Mouse (Mus musculus): ENCODE measurements at regions not wholly inside any gene's neighbourhood (a gene's known extent, or its start where the extent isn't known, plus 50 kb on each side); places are given as distances from the start of the nearest gene placed in this dataset.
"Not testable (repeated sequence)": the region's sequence is repeated elsewhere in the genome, so short reads cannot be mapped to it uniquely, and the experiment has no call there.

GRCm38 (mm10) chr4:61998366-61998765, 55.6 kb downstream of the Mup20 start:
- dilution Hi-C loops (cut with MboI; ENCODE audit: extremely low pct_ligation_motif_present, extremely low pct_unique_long_range_greater_than_20kb, low sequenced_read_pairs) (no loop called here), in situ Hi-C loops (cut with MboI; ENCODE audit: low pct_ligation_motif_present, low pct_unique_long_range_greater_than_20kb, low sequenced_read_pairs) (no loop called here)
- Histone ChIP-seq H3K4me3 (replicated peaks in 1 of 3; ENCODE audit: low read depth in 2 of 3, low read length in 2 of 3, poor library complexity in 1 of 3) (no peak overlapping the region), H3K27ac (ENCODE audit: insufficient read depth, low read depth) (no peak overlapping the region), H3K27me3 (replicated peaks) (no peaks in the 10 kb centered on the region), H3K36me3 (replicated peaks in 1 of 2; ENCODE audit: control insufficient read depth in 1 of 2, insufficient read depth in 1 of 2, low read length in 1 of 2) (no peaks in the 10 kb centered on the region), H3K79me2 (replicated peaks; ENCODE audit: control insufficient read depth, extremely low read depth, insufficient read depth, poor library complexity, severe bottlenecking) (no peaks in the 10 kb centered on the region), H3K9ac (ENCODE audit: insufficient read depth, low read depth) (no peak overlapping the region), H3K9me3 (replicated peaks; ENCODE audit: low read length) (no peaks in the 10 kb centered on the region), H3K4me2 (ENCODE audit: insufficient read depth, low read depth, poor library complexity, severe bottlenecking) (no peak overlapping the region), H3K4me1 (ENCODE audit: control insufficient read depth in 1 of 2, insufficient read depth in 2 of 2) (no peaks in the 10 kb centered on the region)
- TF ChIP-seq ZNF384 (IDR thresholded peaks at IDR 0.05; ENCODE audit: low read depth, low read length) (peak; percentile 72), RAD21 (IDR thresholded peaks at IDR 0.05; ENCODE audit: low read depth, low read length) (peak; percentile 36), USF2 (conservative IDR thresholded peaks at IDR 0.05; ENCODE audit: low read depth, low read length) (no peak), CTCF (conservative IDR thresholded peaks at IDR 0.05 in 1 of 2, IDR thresholded peaks at IDR 0.05 in 1 of 2; ENCODE audit: low read depth in 2 of 2, low read length in 2 of 2) (peak; percentile 61 to 66)
- peak; percentile 33 for DNase-seq (ENCODE audit: extremely low read depth)

GRCm38 (mm10) chr4:61989941-61990340, 64.0 kb downstream of the Mup20 start:
- H3K27ac ChIP-seq (ENCODE audit: insufficient read depth, low read depth); H3K27me3 ChIP-seq (replicated peaks); H3K9ac ChIP-seq (ENCODE audit: insufficient read depth, low read depth); dilution Hi-C loops (cut with MboI; ENCODE audit: extremely low pct_ligation_motif_present, extremely low pct_unique_long_range_greater_than_20kb, low sequenced_read_pairs); H3K4me1 ChIP-seq (ENCODE audit: control insufficient read depth in 1 of 2, insufficient read depth in 2 of 2); H3K79me2 ChIP-seq (replicated peaks; ENCODE audit: control insufficient read depth, extremely low read depth, insufficient read depth, poor library complexity, severe bottlenecking); in situ Hi-C loops (cut with MboI; ENCODE audit: low pct_ligation_motif_present, low pct_unique_long_range_greater_than_20kb, low sequenced_read_pairs); H3K4me2 ChIP-seq (ENCODE audit: insufficient read depth, low read depth, poor library complexity, severe bottlenecking); DNase-seq (ENCODE audit: extremely low read depth); H3K36me3 ChIP-seq (replicated peaks in 1 of 2; ENCODE audit: control insufficient read depth in 1 of 2, insufficient read depth in 1 of 2, low read length in 1 of 2); H3K4me3 ChIP-seq (replicated peaks in 1 of 3; ENCODE audit: low read depth in 2 of 3, low read length in 2 of 3, poor library complexity in 1 of 3); H3K9me3 ChIP-seq (replicated peaks; ENCODE audit: low read length): not testable (repeated sequence)

- Histone ChIP-seq H3K36me3 (replicated peaks in 1 of 2; ENCODE audit: control insufficient read depth in 1 of 2, insufficient read depth in 1 of 2, low read length in 1 of 2) (no peaks in the 10 kb centered on the region), H3K4me3 (replicated peaks in 1 of 3; ENCODE audit: low read depth in 2 of 3, low read length in 2 of 3, poor library complexity in 1 of 3) (no peak overlapping the region), H3K79me2 (replicated peaks; ENCODE audit: control insufficient read depth, extremely low read depth, insufficient read depth, poor library complexity, severe bottlenecking) (no peaks in the 10 kb centered on the region), H3K4me2 (ENCODE audit: insufficient read depth, low read depth, poor library complexity, severe bottlenecking) (no peak overlapping the region), H3K27ac (ENCODE audit: insufficient read depth, low read depth) (no peak overlapping the region), H3K27me3 (replicated peaks) (no peaks in the 10 kb centered on the region), H3K4me1 (ENCODE audit: control insufficient read depth in 1 of 2, insufficient read depth in 2 of 2) (no peaks in the 10 kb centered on the region), H3K9me3 (replicated peaks; ENCODE audit: low read length) (no peaks in the 10 kb centered on the region), H3K9ac (ENCODE audit: insufficient read depth, low read depth) (no peak overlapping the region)
- no peak for DNase-seq (ENCODE audit: extremely low read depth)
- TF ChIP-seq USF1 (IDR thresholded peaks at IDR 0.05; ENCODE audit: low read depth, low read length) (no peak), MYC (IDR thresholded peaks at IDR 0.05; ENCODE audit: low read depth, low read length) (no peak), IRF4 (IDR thresholded peaks at IDR 0.05; ENCODE audit: low read depth, low read length) (no peak), CHD1 (IDR thresholded peaks at IDR 0.05; ENCODE audit: low read depth, low read length) (no peak), JUND (conservative IDR thresholded peaks at IDR 0.05; ENCODE audit: low read depth, low read length) (no peak), ZC3H11A (IDR thresholded peaks at IDR 0.05; ENCODE audit: low read depth, low read length) (no peak), POLR2AphosphoS2 (IDR thresholded peaks at IDR 0.05; ENCODE audit: low read depth, low read length) (no peak), GABPA (IDR thresholded peaks at IDR 0.05; ENCODE audit: insufficient replicate concordance, low read depth, low read length) (no peak), MAX (IDR thresholded peaks at IDR 0.05; ENCODE audit: low read length) (no peak), KAT2A (IDR thresholded peaks at IDR 0.05; ENCODE audit: insufficient replicate concordance, low read length) (no peak), CHD2 (IDR thresholded peaks at IDR 0.05; ENCODE audit: low read length) (no peak), ZNF384 (IDR thresholded peaks at IDR 0.05; ENCODE audit: low read depth, low read length) (no peak), CTCF (conservative IDR thresholded peaks at IDR 0.05 in 1 of 2, IDR thresholded peaks at IDR 0.05 in 1 of 2; ENCODE audit: low read depth in 2 of 2, low read length in 2 of 2) (no peak)
- in situ Hi-C loops (cut with MboI; ENCODE audit: low pct_ligation_motif_present, low pct_unique_long_range_greater_than_20kb, low sequenced_read_pairs) = no loop called here
- dilution Hi-C loops (cut with MboI; ENCODE audit: extremely low pct_ligation_motif_present, extremely low pct_unique_long_range_greater_than_20kb, low sequenced_read_pairs) = no loop called here
Observed at GRCm38 (mm10) chr4:61976159-61976558, 77.8 kb downstream of the Mup20 start.
